Mouse (Mus musculus): Measurements from ENCODE around the gene Sfxn5. TPM values are rescaled to one million over a fixed set of nuclear protein-coding genes. Genes with fewer than 3 reads are reported as not detected.

Sfxn5 gene
- polyA plus RNA-seq, 1 experiment from 2014 or later: 8.0 TPM

DNA sequence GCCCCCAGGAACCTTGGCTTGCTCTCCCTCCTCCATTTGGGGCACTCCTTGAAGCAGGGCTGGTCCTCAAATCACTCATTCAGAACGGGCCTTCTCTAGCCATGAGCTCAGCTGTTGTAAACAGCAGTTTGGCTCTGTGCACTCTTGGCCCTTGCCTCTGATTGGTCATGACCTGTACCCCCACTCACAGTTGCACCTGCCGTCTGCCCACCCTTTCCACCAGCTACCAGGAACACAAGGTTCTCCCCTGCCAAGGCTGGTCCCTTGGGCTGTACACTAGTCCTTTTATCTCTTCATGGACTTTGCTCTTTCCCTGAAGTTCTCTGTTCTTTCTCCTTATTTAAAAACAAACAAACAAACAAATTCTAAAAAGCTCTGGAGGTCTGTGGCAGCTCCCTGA lies 105.7 kb downstream of the Sfxn5 start:
- no peak overlapping the region for H3K4me2 ChIP-seq (replicated peaks; ENCODE audit: low read depth, low read length)
- DNase-seq (ENCODE audit: low spot score) (no peak), ATAC-seq (no peak)
- H3K9ac ChIP-seq (replicated peaks; ENCODE audit: low read depth): no peak overlapping the region
- H3K9me3 ChIP-seq (ENCODE audit: low read length): no peaks in the 10 kb centered on the region
- H3K27me3 ChIP-seq (replicated peaks; ENCODE audit: insufficient read depth, low read length): no peaks in the 10 kb centered on the region
- H3K4me3 ChIP-seq (ENCODE audit: low read depth, low read length): no peak overlapping the region
- no peaks in the 10 kb centered on the region for H3K36me3 ChIP-seq (ENCODE audit: insufficient read depth, low read length)
- H3K27ac ChIP-seq (ENCODE audit: low read length): no peak overlapping the region
- WGBS: 59% methylated on average over 2 of the region's 2 CpGs
- TF ChIP-seq EP300 (IDR thresholded peaks at IDR 0.05): no peak
- no peak for TF ChIP-seq CTCF (IDR thresholded peaks at IDR 0.05)
- H3K4me1 ChIP-seq (ENCODE audit: insufficient read depth, low read depth, low read length): no peaks in the 10 kb centered on the region

DNA sequence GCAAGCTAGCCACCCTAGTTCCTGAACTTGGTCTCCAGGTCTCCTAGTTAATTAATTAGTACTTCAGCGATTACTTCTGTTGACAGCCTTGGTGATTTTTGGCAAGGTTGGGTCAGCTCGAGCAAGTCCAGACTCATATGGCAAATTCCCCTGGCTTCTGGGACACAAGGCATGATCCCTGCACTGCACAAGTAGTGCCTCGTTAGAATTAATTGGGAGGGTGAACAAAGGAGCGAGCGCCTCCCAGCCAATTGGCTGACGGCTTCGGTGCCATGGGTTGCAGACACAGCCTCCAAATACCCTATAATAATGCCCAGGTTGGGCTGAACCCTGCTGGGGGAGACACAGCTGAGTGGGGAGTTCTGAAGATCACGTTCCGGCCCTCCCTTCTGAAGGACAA lies 106.7 kb downstream of the Sfxn5 start:
- Histone ChIP-seq H3K9ac (replicated peaks; ENCODE audit: low read depth) (no peak overlapping the region), H3K4me3 (ENCODE audit: low read depth, low read length) (no peak overlapping the region), H3K4me2 (replicated peaks; ENCODE audit: low read depth, low read length) (no peak overlapping the region), H3K4me1 (ENCODE audit: insufficient read depth, low read depth, low read length) (no peaks in the 10 kb centered on the region), H3K27me3 (replicated peaks; ENCODE audit: insufficient read depth, low read length) (no peaks in the 10 kb centered on the region), H3K9me3 (ENCODE audit: low read length) (no peaks in the 10 kb centered on the region), H3K36me3 (ENCODE audit: insufficient read depth, low read length) (no peaks in the 10 kb centered on the region), H3K27ac (ENCODE audit: low read length) (no peak overlapping the region)
- ATAC-seq (no peak), DNase-seq (ENCODE audit: low spot score) (no peak)
- 87% methylated on average over 9 of the region's 9 CpGs for WGBS
- TF ChIP-seq CTCF (IDR thresholded peaks at IDR 0.05) (no peak), EP300 (IDR thresholded peaks at IDR 0.05) (no peak)

DNA sequence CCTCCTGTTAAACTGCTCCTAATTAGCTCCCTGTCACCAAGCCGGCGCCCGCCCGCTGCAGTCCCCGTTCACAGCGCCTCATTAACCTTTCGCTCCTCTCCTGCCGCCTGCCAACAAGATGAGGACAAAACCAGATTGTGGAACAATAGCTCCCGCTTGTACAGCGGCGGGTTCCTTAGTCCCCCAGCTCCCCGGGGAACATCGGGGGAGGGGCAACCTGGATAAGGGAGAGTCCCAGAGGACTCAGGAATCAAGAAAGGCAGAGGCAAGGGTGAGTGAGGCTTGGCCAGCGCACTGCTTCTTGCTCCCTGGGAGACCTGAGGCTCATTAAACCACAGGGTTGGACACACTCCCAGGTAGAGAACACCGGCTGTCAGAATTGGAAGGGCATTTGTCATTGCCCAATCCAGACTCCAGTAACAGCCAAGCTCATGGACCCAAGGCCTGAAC lies 108.8 kb downstream of the Sfxn5 start:
- H3K4me3 ChIP-seq (ENCODE audit: low read depth, low read length): no peak overlapping the region
- no peak overlapping the region for H3K9ac ChIP-seq (replicated peaks; ENCODE audit: low read depth)
- no peak for TF ChIP-seq CTCF (IDR thresholded peaks at IDR 0.05)
- TF ChIP-seq EP300 (IDR thresholded peaks at IDR 0.05): no peak
- H3K4me1 ChIP-seq (ENCODE audit: insufficient read depth, low read depth, low read length): no peaks in the 10 kb centered on the region
- DNase-seq (ENCODE audit: low spot score): no peak
- no peaks in the 10 kb centered on the region for H3K36me3 ChIP-seq (ENCODE audit: insufficient read depth, low read length)
- H3K27me3 ChIP-seq (replicated peaks; ENCODE audit: insufficient read depth, low read length): no peaks in the 10 kb centered on the region
- H3K4me2 ChIP-seq (replicated peaks; ENCODE audit: low read depth, low read length): no peak overlapping the region
- H3K27ac ChIP-seq (ENCODE audit: low read length): no peak overlapping the region
- no peaks in the 10 kb centered on the region for H3K9me3 ChIP-seq (ENCODE audit: low read length)
- WGBS: 50% methylated on average over 15 of the region's 15 CpGs
- no peak for ATAC-seq

DNA sequence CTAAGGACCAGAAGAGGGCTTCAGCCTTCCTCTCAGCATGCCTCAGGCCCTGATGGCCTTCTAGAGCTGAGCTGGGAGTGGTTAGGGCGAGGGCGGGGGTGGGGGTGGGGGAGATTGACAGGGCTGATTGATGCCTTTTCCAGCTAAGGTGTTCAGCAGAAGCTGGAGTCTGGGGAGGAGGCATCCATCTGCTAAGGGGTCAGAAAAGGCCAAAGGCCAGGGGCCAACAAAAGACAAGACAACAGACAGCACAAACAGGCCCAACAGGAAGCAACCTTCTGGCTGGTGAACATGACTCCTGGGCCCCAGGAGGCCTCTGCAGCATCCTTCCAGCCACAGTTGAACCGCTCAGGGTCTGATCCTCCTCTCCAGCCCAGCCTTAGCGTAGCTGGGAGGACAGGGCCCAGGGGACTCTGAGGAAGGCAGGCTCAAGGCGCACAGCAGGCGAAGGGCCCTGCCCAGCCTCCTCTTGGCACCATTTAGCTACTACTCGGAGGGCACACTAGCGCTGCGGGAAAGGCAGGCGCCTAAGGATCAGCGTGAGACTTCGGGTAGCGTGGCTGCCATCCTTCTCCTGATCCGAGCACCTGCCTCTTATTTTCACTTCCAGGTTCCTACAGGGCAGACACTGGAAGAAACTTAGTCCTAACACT lies 109.6 kb downstream of the Sfxn5 start:
- WGBS: 50% methylated on average over 14 of the region's 14 CpGs
- DNase-seq (ENCODE audit: low spot score): no peak
- Histone ChIP-seq H3K9me3 (ENCODE audit: low read length) (no peaks in the 10 kb centered on the region), H3K36me3 (ENCODE audit: insufficient read depth, low read length) (no peaks in the 10 kb centered on the region), H3K9ac (replicated peaks; ENCODE audit: low read depth) (no peak overlapping the region), H3K27me3 (replicated peaks; ENCODE audit: insufficient read depth, low read length) (no peaks in the 10 kb centered on the region), H3K27ac (ENCODE audit: low read length) (no peak overlapping the region), H3K4me2 (replicated peaks; ENCODE audit: low read depth, low read length) (no peak overlapping the region), H3K4me3 (ENCODE audit: low read depth, low read length) (no peak overlapping the region), H3K4me1 (ENCODE audit: insufficient read depth, low read depth, low read length) (no peaks in the 10 kb centered on the region)
- TF ChIP-seq EP300 (IDR thresholded peaks at IDR 0.05) (no peak), CTCF (IDR thresholded peaks at IDR 0.05) (no peak)
- ATAC-seq: no peak

DNA sequence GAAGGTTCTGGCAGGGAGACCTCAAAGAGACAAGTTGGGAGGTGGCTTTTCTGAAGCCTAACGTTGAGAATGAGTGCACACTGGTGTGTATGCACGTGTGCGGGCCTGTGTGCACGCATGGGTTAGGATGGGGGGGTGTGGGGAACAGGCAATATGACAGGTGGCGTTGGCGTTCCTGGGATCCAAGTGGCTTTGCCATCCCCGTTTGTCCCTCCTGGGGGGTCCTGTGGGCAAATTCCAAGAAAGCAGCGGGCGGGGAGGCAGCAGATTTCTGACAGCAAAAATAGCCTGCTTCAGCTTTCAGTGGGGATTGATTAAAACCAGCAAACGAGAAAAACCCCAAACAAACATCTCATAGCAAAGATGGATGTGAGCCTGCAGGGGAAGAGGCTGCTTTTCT lies 110.7 kb downstream of the Sfxn5 start:
- Histone ChIP-seq H3K4me2 (replicated peaks; ENCODE audit: low read depth, low read length) (no peak overlapping the region), H3K9ac (replicated peaks; ENCODE audit: low read depth) (no peak overlapping the region), H3K36me3 (ENCODE audit: insufficient read depth, low read length) (no peaks in the 10 kb centered on the region), H3K27me3 (replicated peaks; ENCODE audit: insufficient read depth, low read length) (no peaks in the 10 kb centered on the region), H3K4me1 (ENCODE audit: insufficient read depth, low read depth, low read length) (no peaks in the 10 kb centered on the region), H3K9me3 (ENCODE audit: low read length) (no peaks in the 10 kb centered on the region), H3K27ac (ENCODE audit: low read length) (no peak overlapping the region), H3K4me3 (ENCODE audit: low read depth, low read length) (no peak overlapping the region)
- no peak for TF ChIP-seq CTCF (IDR thresholded peaks at IDR 0.05)
- TF ChIP-seq EP300 (IDR thresholded peaks at IDR 0.05): no peak
- DNase-seq (ENCODE audit: low spot score) (no peak), ATAC-seq (no peak)
- 83% methylated on average over 10 of the region's 10 CpGs for WGBS

DNA sequence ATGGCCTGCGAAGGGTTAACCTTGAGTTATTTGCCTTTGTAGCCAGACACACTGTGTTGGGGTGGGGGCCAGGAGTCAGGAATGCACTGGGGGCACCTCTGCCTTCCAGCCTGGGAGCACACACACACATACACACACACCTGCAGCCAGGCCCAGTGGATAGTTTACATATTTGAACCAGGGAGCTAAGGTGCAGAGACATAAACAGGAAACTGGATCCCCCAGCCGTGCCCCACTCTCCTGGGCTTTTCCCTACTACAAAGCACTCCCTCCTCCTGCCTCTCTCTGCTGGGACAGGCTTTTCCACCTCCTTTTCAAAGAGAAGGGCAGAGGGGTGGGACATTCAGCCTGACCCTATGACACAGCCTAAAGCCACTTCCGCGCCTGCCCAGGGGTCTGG lies 112.3 kb downstream of the Sfxn5 start:
- H3K4me1 ChIP-seq (ENCODE audit: insufficient read depth, low read depth, low read length): no peaks in the 10 kb centered on the region
- no peak overlapping the region for H3K4me3 ChIP-seq (ENCODE audit: low read depth, low read length)
- no peak overlapping the region for H3K27ac ChIP-seq (ENCODE audit: low read length)
- H3K27me3 ChIP-seq (replicated peaks; ENCODE audit: insufficient read depth, low read length): no peaks in the 10 kb centered on the region
- no peak for TF ChIP-seq EP300 (IDR thresholded peaks at IDR 0.05)
- no peak for TF ChIP-seq CTCF (IDR thresholded peaks at IDR 0.05)
- 29% methylated on average over 4 of the region's 4 CpGs for WGBS
- H3K9me3 ChIP-seq (ENCODE audit: low read length): no peaks in the 10 kb centered on the region
- ATAC-seq: peak; percentile 53; the same call in 1 of the 2 replicates
- no peak overlapping the region for H3K9ac ChIP-seq (replicated peaks; ENCODE audit: low read depth)
- no peak overlapping the region for H3K4me2 ChIP-seq (replicated peaks; ENCODE audit: low read depth, low read length)
- no peak for DNase-seq (ENCODE audit: low spot score)
- H3K36me3 ChIP-seq (ENCODE audit: insufficient read depth, low read length): no peaks in the 10 kb centered on the region

DNA sequence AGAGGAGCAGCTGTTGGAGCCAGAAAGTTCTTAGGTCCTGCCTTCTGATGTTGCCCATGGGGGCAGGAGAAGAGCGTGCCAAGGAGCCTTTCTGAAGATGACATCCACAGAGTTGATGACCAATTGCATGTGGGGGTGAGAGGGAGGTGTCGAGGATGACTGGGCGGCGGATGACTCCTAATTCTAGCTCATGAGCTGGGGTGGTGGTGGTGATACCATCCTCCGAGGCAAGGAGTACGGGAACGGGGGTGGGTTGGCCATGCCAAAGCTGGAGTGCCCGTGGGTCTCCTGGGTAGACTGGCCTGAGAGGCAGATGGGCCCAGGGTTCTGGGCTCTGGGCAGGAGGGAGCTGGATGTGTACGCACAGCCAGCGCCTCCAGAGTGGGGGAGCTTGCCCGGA lies 113.5 kb downstream of the Sfxn5 start:
- DNase-seq (ENCODE audit: low spot score) (no peak), ATAC-seq (no peak)
- H3K27me3 ChIP-seq (replicated peaks; ENCODE audit: insufficient read depth, low read length): no peaks in the 10 kb centered on the region
- no peaks in the 10 kb centered on the region for H3K9me3 ChIP-seq (ENCODE audit: low read length)
- no peak overlapping the region for H3K27ac ChIP-seq (ENCODE audit: low read length)
- H3K4me3 ChIP-seq (ENCODE audit: low read depth, low read length): no peak overlapping the region
- WGBS: 88% methylated on average over 11 of the region's 11 CpGs
- H3K4me1 ChIP-seq (ENCODE audit: insufficient read depth, low read depth, low read length): no peaks in the 10 kb centered on the region
- H3K4me2 ChIP-seq (replicated peaks; ENCODE audit: low read depth, low read length): no peak overlapping the region
- no peak overlapping the region for H3K9ac ChIP-seq (replicated peaks; ENCODE audit: low read depth)
- no peak for TF ChIP-seq EP300 (IDR thresholded peaks at IDR 0.05)
- no peaks in the 10 kb centered on the region for H3K36me3 ChIP-seq (ENCODE audit: insufficient read depth, low read length)
